Mouse (Mus musculus): ENCODE results near the gene Vwc2l.

GRCm38 (mm10) chr1:70795094-70795493, 69.6 kb downstream of the Vwc2l start:
- TF ChIP-seq GATA1 (IDR thresholded peaks at IDR 0.05; ENCODE audit: borderline replicate concordance, low read length) (no peak), FLI1 (IDR thresholded peaks at IDR 0.05; ENCODE audit: low read length) (no peak)

Data from megakaryocyte, embryonic 14.5 days (primary cell).